Mouse (Mus musculus) heart, postnatal 25 days (tissue): Measurements from ENCODE around the gene Carns1. TPM values are rescaled to one million over a fixed set of nuclear protein-coding genes. Genes with fewer than 3 reads are reported as not detected.

Source experiments
- DNase-seq: peaks from one replicate; pipeline ENCODE4 v3.0.0; 2022; ENCODE audit warnings: low spot score
- intact Hi-C: fragments of 180-260 bp; cut with DNase I; formaldehyde crosslinking; loops from one replicate; pipeline ENCODE4 v1.15.1; 2025
- total RNA-seq, 2 experiments: library from RNA; stranded (reverse); gene quantifications; 2 replicates each; pipeline ENCODE4 v1.2.3; 2021

Carns1 gene
- 10 to 100 TPM; 33.5 to 34.1 TPM for total RNA-seq

- intact Hi-C loops = no loop called here
- DNase-seq = peak; percentile 49
These were observed at the start of gene Carns1 for GRCm38 (mm10) chr19:4175368-4175947. TSS of gene Carns1 (minus strand) at chr19:4175479.

GRCm38 (mm10) chr19:4222165-4222564 lies 46.9 kb upstream of the Carns1 start:
- intact Hi-C loops = no loop called here
- DNase-seq = no peak

GRCm38 (mm10) chr19:4220957-4221743 lies 45.9 kb upstream of the Carns1 start:
- DNase-seq = no peak
- intact Hi-C loops = no loop called here

GRCm38 (mm10) chr19:4220416-4220815 lies 45.1 kb upstream of the Carns1 start:
- DNase-seq = no peak
- intact Hi-C loops = no loop called here

- no peak for DNase-seq
- intact Hi-C loops = no loop called here
These were observed 44.7 kb upstream of the Carns1 start for GRCm38 (mm10) chr19:4219943-4220342.

GRCm38 (mm10) chr19:4218784-4219183 lies 43.5 kb upstream of the Carns1 start:
- intact Hi-C loops = no loop called here
- DNase-seq = no peak

GRCm38 (mm10) chr19:4218293-4218692 lies 43.0 kb upstream of the Carns1 start:
- no peak for DNase-seq
- intact Hi-C loops = no loop called here

- intact Hi-C loops = no loop called here
- DNase-seq = no peak
These were observed 42.6 kb upstream of the Carns1 start for GRCm38 (mm10) chr19:4217855-4218254.

GRCm38 (mm10) chr19:4217140-4217539 lies 41.9 kb upstream of the Carns1 start:
- intact Hi-C loops = no loop called here
- DNase-seq = no peak

- DNase-seq = no peak
These were observed 40.9 kb upstream of the Carns1 start for GRCm38 (mm10) chr19:4216041-4216685.

GRCm38 (mm10) chr19:4215451-4215840 lies 40.2 kb upstream of the Carns1 start:
- intact Hi-C loops = no loop called here
- no peak for DNase-seq

More at GRCm38 (mm10) chr19:4216041-4216685, 40.9 kb upstream of the Carns1 start:
- intact Hi-C loops = no loop called here

GRCm38 (mm10) chr19:4214771-4215450 lies 39.6 kb upstream of the Carns1 start:
- no peak for DNase-seq
- intact Hi-C loops = no loop called here

- intact Hi-C loops = no loop called here
- no peak for DNase-seq
These were observed 38.9 kb upstream of the Carns1 start, which contains the start of the genes Clcf1 and AC109138.7 for GRCm38 (mm10) chr19:4214071-4214770. TSS of gene Clcf1 (plus strand) at chr19:4214238. TSS of gene AC109138.7 (plus strand) at chr19:4214357.

- intact Hi-C loops = no loop called here
- DNase-seq = no peak
These were observed 38.3 kb upstream of the Carns1 start for GRCm38 (mm10) chr19:4213524-4213974.

- intact Hi-C loops = no loop called here
- no peak for DNase-seq
These were observed 36.8 kb upstream of the Carns1 start for GRCm38 (mm10) chr19:4211891-4212588.

- no peak for DNase-seq
- intact Hi-C loops = loop anchor here (5.0 kb wide), 1 partner anchor 99 kb away; the partner anchor contains the start of gene Grk2
These were observed 33.3 kb upstream of the Carns1 start for GRCm38 (mm10) chr19:4208563-4208962.

- DNase-seq = no peak
- intact Hi-C loops = loop anchor here (1.0 to 5.0 kb wide), 3 partner anchors 21 to 100 kb away; partner anchors contain the start of gene Grk2
These were observed 31.7 kb upstream of the Carns1 start for GRCm38 (mm10) chr19:4206971-4207370.

GRCm38 (mm10) chr19:4204889-4205288 lies 29.6 kb upstream of the Carns1 start:
- no peak for DNase-seq
- intact Hi-C loops = loop anchor here (5.0 kb wide), 2 partner anchors 38 to 102 kb away; partner anchors contain the start of gene Grk2
